Mouse (Mus musculus): Measurements from ENCODE around the gene Gas8.
"Not testable (repeated sequence)": the region's sequence is repeated elsewhere in the genome, so short reads cannot be mapped to it uniquely, and the experiment has no call there.

The Gas8 gene

DNA sequence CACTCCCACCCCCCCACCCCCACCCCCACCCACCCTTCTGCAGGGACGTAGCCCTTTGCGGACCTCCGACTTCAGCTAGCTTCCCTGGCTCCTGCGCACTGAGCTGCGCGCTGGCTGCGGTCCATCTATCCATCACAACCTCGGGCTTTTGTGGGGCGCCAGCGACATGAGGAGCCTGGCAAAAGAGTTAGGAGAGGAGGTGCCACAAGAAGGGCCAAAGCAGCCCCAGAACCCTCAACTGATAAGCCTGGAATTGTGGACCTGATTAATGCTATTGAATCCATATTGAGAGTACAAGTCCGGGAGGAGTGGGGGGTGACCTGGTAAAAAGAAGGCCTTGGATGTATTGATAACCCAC, 3.1 kb upstream of the Gas8 start:
- DNase-seq: no peak

- no peak for DNase-seq
Observed at GRCm38 (mm10) chr8:123516596-123516995, 2.0 kb upstream of the Gas8 start.

DNA sequence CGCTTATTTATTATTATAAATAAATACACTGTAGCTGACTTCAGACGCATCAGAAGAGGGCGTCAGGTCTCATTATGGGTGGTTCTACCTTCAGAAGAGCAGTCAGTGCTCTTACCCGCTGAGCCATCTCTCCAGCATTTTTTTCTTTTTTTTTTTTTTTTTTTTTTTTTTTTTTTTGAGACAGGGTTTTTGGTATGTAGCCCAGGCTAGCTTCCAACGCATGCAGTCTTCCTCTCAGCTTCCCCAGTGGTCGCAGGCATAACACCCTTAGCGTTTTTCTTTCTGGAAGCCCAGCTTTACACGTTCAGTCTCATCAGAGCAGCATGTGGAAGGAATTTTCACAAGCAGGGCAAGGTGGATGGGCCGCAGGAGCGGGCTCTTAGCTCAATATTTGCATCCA, 462 bp upstream of the Gas8 start:
- DNase-seq: no peak

- not testable (repeated sequence) for DNase-seq
Observed at GRCm38 (mm10) chr8:123520048-123520447, 1.4 kb downstream of the Gas8 start.

- no peak for DNase-seq
Observed at GRCm38 (mm10) chr8:123527720-123528489, 9.3 kb downstream of the Gas8 start.

- no peak for DNase-seq
Observed at GRCm38 (mm10) chr8:123536242-123536989, 17.8 kb downstream of the Gas8 start.

- no peak for DNase-seq
Observed at GRCm38 (mm10) chr8:123536990-123537380, 18.4 kb downstream of the Gas8 start.

DNA sequence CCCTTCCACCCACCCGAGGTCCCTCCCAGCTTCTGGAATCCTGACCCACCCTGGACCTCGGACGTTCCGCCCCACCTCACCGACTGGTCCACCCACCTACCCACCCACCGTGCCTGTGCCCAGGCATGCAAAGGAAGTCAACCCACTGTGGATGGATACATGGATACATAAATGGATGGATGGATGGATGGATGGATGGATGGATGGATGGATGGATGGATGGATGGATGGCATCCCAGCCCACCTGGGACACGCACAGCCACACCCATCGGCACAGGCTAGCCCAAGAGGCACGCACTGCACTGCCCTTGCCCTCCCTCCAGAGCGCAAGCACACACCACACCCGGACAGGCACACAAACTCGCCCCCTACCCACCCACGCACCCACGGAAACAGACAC, 19.0 kb downstream of the Gas8 start:
- peak; percentile 28 for DNase-seq

DNA sequence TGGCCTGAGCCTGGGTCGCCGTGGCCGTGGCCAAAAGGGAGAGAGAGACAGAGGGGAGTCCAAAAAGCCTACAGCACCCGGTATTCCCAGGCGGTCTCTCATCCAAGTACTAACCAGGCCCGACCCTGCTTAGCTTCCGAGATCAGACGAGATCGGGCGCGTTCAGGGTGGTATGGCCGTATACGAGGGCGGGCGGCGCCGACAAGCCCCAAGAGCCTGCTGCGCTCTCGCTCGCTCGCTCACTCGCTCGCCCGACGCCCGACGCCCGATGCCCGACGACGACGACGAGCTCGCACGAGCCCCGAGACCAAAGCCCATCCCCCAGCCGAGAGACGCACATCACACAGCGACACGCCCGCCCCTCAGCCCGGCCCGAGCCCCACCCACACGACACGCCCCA, 45.6 kb downstream of the Gas8 start:
- not testable (repeated sequence) for DNase-seq

- peak; percentile 10 for DNase-seq
Observed at GRCm38 (mm10) chr8:123575386-123575785, 56.8 kb downstream of the Gas8 start.
